Mouse (Mus musculus): ENCODE results near the gene Pkib.

Gene Pkib

GRCm38 (mm10) chr10:57731672-57732071 is 99.9 kb downstream of the Pkib start:
- in situ Hi-C loops (cut with MboI), result no loop called here

GRCm38 (mm10) chr10:57740733-57741132 is 109.0 kb downstream of the Pkib start:
- in situ Hi-C loops (cut with MboI), result loop anchor here (10.0 kb wide), 1 partner anchor 54 kb away; the partner anchor contains the start of gene Smpdl3a

GRCm38 (mm10) chr10:57741351-57741750 is 109.6 kb downstream of the Pkib start:
- in situ Hi-C loops (cut with MboI), result loop anchor here (10.0 kb wide), 1 partner anchor 53 kb away; the partner anchor contains the start of gene Smpdl3a

- in situ Hi-C loops (cut with MboI), result loop anchor here (10.0 kb wide), 1 partner anchor 52 kb away; the partner anchor contains the start of gene Smpdl3a
Observed at GRCm38 (mm10) chr10:57743045-57743444, 111.3 kb downstream of the Pkib start.

- in situ Hi-C loops (cut with MboI), result loop anchor here (10.0 kb wide), 1 partner anchor 51 kb away; the partner anchor contains the start of gene Smpdl3a
Observed at GRCm38 (mm10) chr10:57743606-57744016, 111.8 kb downstream of the Pkib start.

- in situ Hi-C loops (cut with MboI), result loop anchor here (10.0 kb wide), 1 partner anchor 51 kb away; the partner anchor contains the start of gene Smpdl3a
Observed at GRCm38 (mm10) chr10:57744128-57744765, 112.5 kb downstream of the Pkib start.

GRCm38 (mm10) chr10:57745452-57745851 is 113.7 kb downstream of the Pkib start:
- in situ Hi-C loops (cut with MboI), result loop anchor here (10.0 kb wide), 1 partner anchor 49 kb away; the partner anchor contains the start of gene Smpdl3a

GRCm38 (mm10) chr10:57747127-57747526 is 115.3 kb downstream of the Pkib start:
- in situ Hi-C loops (cut with MboI), result loop anchor here (10.0 kb wide), 1 partner anchor 48 kb away; the partner anchor contains the start of gene Smpdl3a

GRCm38 (mm10) chr10:57753343-57753742 is 121.6 kb downstream of the Pkib start:
- in situ Hi-C loops (cut with MboI), result no loop called here

- in situ Hi-C loops (cut with MboI), result no loop called here
Observed at GRCm38 (mm10) chr10:57755201-57755736, 123.5 kb downstream of the Pkib start.

- in situ Hi-C loops (cut with MboI), result no loop called here
Observed at GRCm38 (mm10) chr10:57758999-57759398, 127.2 kb downstream of the Pkib start.

GRCm38 (mm10) chr10:57760694-57761093 is 128.9 kb downstream of the Pkib start:
- in situ Hi-C loops (cut with MboI), result no loop called here

GRCm38 (mm10) chr10:57763044-57763443 is 131.3 kb downstream of the Pkib start:
- in situ Hi-C loops (cut with MboI), result no loop called here

- in situ Hi-C loops (cut with MboI), result no loop called here
Observed at GRCm38 (mm10) chr10:57783289-57784130, 151.7 kb downstream of the Pkib start.

- in situ Hi-C loops (cut with MboI), result no loop called here
Observed at GRCm38 (mm10) chr10:57784131-57784875, 152.5 kb downstream of the Pkib start.

GRCm38 (mm10) chr10:57784876-57785150 is 153.0 kb downstream of the Pkib start, which contains the start of gene Fabp7:
Gene Fabp7 (plus strand): TSS chr10:57784881.
- in situ Hi-C loops (cut with MboI), result no loop called here

- in situ Hi-C loops (cut with MboI), result no loop called here
Observed at GRCm38 (mm10) chr10:57785552-57785951, 153.8 kb downstream of the Pkib start.

All from mature B cell (primary cell).